ENCODE assay signal across 10 mouse cellular contexts in genomic region chr11:115901338-115902161, GRCm38 (mm10). TPM values are rescaled to one million over a fixed set of nuclear protein-coding genes. Genes with fewer than 3 reads are reported as not detected.
DNase-seq lines count a peak whose midpoint lies in the region; ATAC-seq lines count a peak whose summit lies in the region.
"Had no signal": no experiment of that assay in that cellular context is flagged by ENCODE, and none has a peak within 500 bp of the region (broad histone marks: within the 10 kb centered on the region; RNA-seq: fewer than 3 reads in every experiment).

No protein-coding gene starts in this region.

- peak overlapping the region; percentile 67 for H3K27ac ChIP-seq in midbrain, embryonic 10.5 days (replicated peaks)
- no peak overlapping the region for H3K27ac ChIP-seq in midbrain, embryonic 15.5 days
- H3K27ac ChIP-seq in embryonic facial prominence, embryonic 15.5 days (replicated peaks) = peak overlapping the region; percentile 60; the same call in 1 of the 2 replicates
- peak overlapping the region; percentile 100 for H3K27ac ChIP-seq in liver, embryonic 12.5 days
- H3K27ac ChIP-seq: forebrain, embryonic 15.5 days had no signal

- H3K4me2 ChIP-seq in midbrain, embryonic 15.5 days = no peak overlapping the region
- no peak overlapping the region for H3K4me2 ChIP-seq in embryonic facial prominence, embryonic 15.5 days (replicated peaks)
- H3K4me2 ChIP-seq in liver, embryonic 12.5 days = peak overlapping the region; percentile 79
- H3K4me2 ChIP-seq: forebrain, embryonic 15.5 days had no signal

- 89% methylated on average over 9 of the region's 9 CpGs for WGBS in midbrain, embryonic 10.5 days
- 86% methylated on average over 9 of the region's 9 CpGs for WGBS in midbrain, embryonic 15.5 days
- WGBS in embryonic facial prominence, embryonic 15.5 days = 82% methylated on average over 9 of the region's 9 CpGs
- 21% methylated on average over 9 of the region's 9 CpGs for WGBS in liver, embryonic 12.5 days (ENCODE audit: insufficient replicate concordance)

- DNase-seq in midbrain, embryonic 10.5 days (ENCODE audit: low spot score) = no peak
- DNase-seq in thymus, postnatal 14 days = peak; percentile 65
- no peak for DNase-seq in frontal cortex, adult 2 months (ENCODE audit: extremely low spot score in 1 of 2, low spot score in 1 of 2)
- no peak for DNase-seq in cerebellum, adult 11-12 months
- DNase-seq: cerebellum, adult 18-20 months; left cerebral cortex, postnatal 4 days had no signal

- no peak overlapping the region for H3K4me3 ChIP-seq in midbrain, embryonic 10.5 days
- H3K4me3 ChIP-seq in midbrain, embryonic 15.5 days = no peak overlapping the region
- no peak overlapping the region for H3K4me3 ChIP-seq in embryonic facial prominence, embryonic 15.5 days (replicated peaks)
- H3K4me3 ChIP-seq in liver, embryonic 12.5 days = peak overlapping the region; percentile 69
- H3K4me3 ChIP-seq: forebrain, embryonic 15.5 days had no signal

- no peak for ATAC-seq in midbrain, embryonic 15.5 days (replicated peaks)
- ATAC-seq in embryonic facial prominence, embryonic 15.5 days (ENCODE audit: insufficient number of reproducible peaks, low FRiP score, low TSS enrichment, low read depth) = no peak
- ATAC-seq in liver, embryonic 12.5 days = peak; percentile 67
- ATAC-seq: forebrain, embryonic 15.5 days had no signal

- peaks cover 75% of the 10 kb centered on the region for H3K4me1 ChIP-seq in midbrain, embryonic 10.5 days
- H3K4me1 ChIP-seq in midbrain, embryonic 15.5 days = 0 out of 2 replicates have a peak, but pooled peaks cover 3% of the 10 kb centered on the region
- H3K4me1 ChIP-seq in embryonic facial prominence, embryonic 15.5 days = peaks cover 62% of the 10 kb centered on the region
- peaks cover 90% of the 10 kb centered on the region for H3K4me1 ChIP-seq in liver, embryonic 12.5 days

- H3K36me3 ChIP-seq in midbrain, embryonic 10.5 days = peaks cover 15% of the 10 kb centered on the region
- no peaks in the 10 kb centered on the region for H3K36me3 ChIP-seq in midbrain, embryonic 15.5 days (replicated peaks)
- H3K36me3 ChIP-seq in embryonic facial prominence, embryonic 15.5 days = 0 out of 2 replicates have a peak, but pooled peaks cover 6% of the 10 kb centered on the region
- H3K36me3 ChIP-seq in liver, embryonic 12.5 days = peaks cover 47% of the 10 kb centered on the region
- H3K36me3 ChIP-seq: forebrain, embryonic 15.5 days had no signal

- H3K9ac ChIP-seq in midbrain, embryonic 15.5 days = no peak overlapping the region
- no peak overlapping the region for H3K9ac ChIP-seq in embryonic facial prominence, embryonic 15.5 days
- peak overlapping the region; percentile 83 for H3K9ac ChIP-seq in liver, embryonic 12.5 days
- H3K9ac ChIP-seq: forebrain, embryonic 15.5 days had no signal

- no peaks in the 10 kb centered on the region for H3K9me3 ChIP-seq in midbrain, embryonic 10.5 days (replicated peaks)
- H3K9me3 ChIP-seq in midbrain, embryonic 15.5 days = no peaks in the 10 kb centered on the region
- no peaks in the 10 kb centered on the region for H3K9me3 ChIP-seq in embryonic facial prominence, embryonic 15.5 days (replicated peaks)
- H3K9me3 ChIP-seq in liver, embryonic 12.5 days (replicated peaks) = no peaks in the 10 kb centered on the region
- H3K9me3 ChIP-seq: forebrain, embryonic 15.5 days had no signal

- H3K27me3 ChIP-seq in midbrain, embryonic 10.5 days (ENCODE audit: low read depth, poor library complexity, severe bottlenecking) = no peaks in the 10 kb centered on the region
- no peaks in the 10 kb centered on the region for H3K27me3 ChIP-seq in midbrain, embryonic 15.5 days (replicated peaks)
- no peaks in the 10 kb centered on the region for H3K27me3 ChIP-seq in embryonic facial prominence, embryonic 15.5 days
- no peaks in the 10 kb centered on the region for H3K27me3 ChIP-seq in liver, embryonic 12.5 days (replicated peaks)
- H3K27me3 ChIP-seq: forebrain, embryonic 15.5 days had no signal

RNA-seq across cellular contexts. Expression of gene Smim5, which starts 1.8 kb away (rescaled TPM):
- polyA plus RNA-seq in midbrain, embryonic 10.5 days (2016; fragmentation: Nextera tagmentation; extraction: Ambion mirVana) = 1.0 and 1.6 TPM in 2 replicates
- polyA plus RNA-seq in midbrain, embryonic 15.5 days (2015; fragmentation: Nextera tagmentation; extraction: Ambion mirVana) = 1.2 and 1.4 TPM in 2 replicates
- polyA plus RNA-seq in embryonic facial prominence, embryonic 15.5 days (2015; fragmentation: Nextera tagmentation; extraction: Ambion mirVana) = 19.6 and 23.0 TPM in 2 replicates
- 47.5 and 48.9 TPM in 2 replicates for polyA plus RNA-seq in liver, embryonic 12.5 days (2016; fragmentation: Nextera tagmentation; extraction: Ambion mirVana)
- 0.64 TPM in 1 of 2 replicates, not detected in the other for polyA plus RNA-seq in frontal cortex, adult 2 months (2012; rRNA removed)

RNA-seq across cellular contexts. Expression of gene Smim6, which starts 10.3 kb away (rescaled TPM):
- 1.00 and 1.3 TPM in 2 replicates for polyA plus RNA-seq in midbrain, embryonic 10.5 days (2016; fragmentation: Nextera tagmentation; extraction: Ambion mirVana)
- polyA plus RNA-seq in midbrain, embryonic 15.5 days (2015; fragmentation: Nextera tagmentation; extraction: Ambion mirVana) = 1.0 and 1.1 TPM in 2 replicates
- 1.6 and 2.6 TPM in 2 replicates for polyA plus RNA-seq in embryonic facial prominence, embryonic 15.5 days (2015; fragmentation: Nextera tagmentation; extraction: Ambion mirVana)
- 3.1 and 3.7 TPM in 2 replicates for polyA plus RNA-seq in liver, embryonic 12.5 days (2016; fragmentation: Nextera tagmentation; extraction: Ambion mirVana)
- polyA plus RNA-seq in frontal cortex, adult 2 months (2012; rRNA removed) = not detected in 2 replicates

RNA-seq across cellular contexts. Expression of gene Sap30bp, which starts 31.5 kb away (rescaled TPM):
- polyA plus RNA-seq in midbrain, embryonic 10.5 days (2016; fragmentation: Nextera tagmentation; extraction: Ambion mirVana) = 51.9 and 52.1 TPM in 2 replicates
- polyA plus RNA-seq in midbrain, embryonic 15.5 days (2015; fragmentation: Nextera tagmentation; extraction: Ambion mirVana) = 52.1 and 53.1 TPM in 2 replicates
- polyA plus RNA-seq in embryonic facial prominence, embryonic 15.5 days (2015; fragmentation: Nextera tagmentation; extraction: Ambion mirVana) = 32.9 and 38.1 TPM in 2 replicates
- 23.1 and 24.5 TPM in 2 replicates for polyA plus RNA-seq in liver, embryonic 12.5 days (2016; fragmentation: Nextera tagmentation; extraction: Ambion mirVana)
- 71.9 and 89.0 TPM in 2 replicates for polyA plus RNA-seq in frontal cortex, adult 2 months (2012; rRNA removed)

RNA-seq across cellular contexts. Expression of gene Recql5, which starts 31.7 kb away (rescaled TPM):
- 30.6 and 31.8 TPM in 2 replicates for polyA plus RNA-seq in midbrain, embryonic 10.5 days (2016; fragmentation: Nextera tagmentation; extraction: Ambion mirVana)
- polyA plus RNA-seq in midbrain, embryonic 15.5 days (2015; fragmentation: Nextera tagmentation; extraction: Ambion mirVana) = 22.4 and 25.7 TPM in 2 replicates
- 21.4 and 23.9 TPM in 2 replicates for polyA plus RNA-seq in embryonic facial prominence, embryonic 15.5 days (2015; fragmentation: Nextera tagmentation; extraction: Ambion mirVana)
- polyA plus RNA-seq in liver, embryonic 12.5 days (2016; fragmentation: Nextera tagmentation; extraction: Ambion mirVana) = 14.9 and 17.6 TPM in 2 replicates
- 28.4 and 31.7 TPM in 2 replicates for polyA plus RNA-seq in frontal cortex, adult 2 months (2012; rRNA removed)

RNA-seq across cellular contexts. Expression of gene Myo15b, which starts 43.3 kb away (rescaled TPM):
- polyA plus RNA-seq in midbrain, embryonic 10.5 days (2016; fragmentation: Nextera tagmentation; extraction: Ambion mirVana) = 0.12 and 0.21 TPM in 2 replicates
- 0.03 and 0.10 TPM in 2 replicates for polyA plus RNA-seq in midbrain, embryonic 15.5 days (2015; fragmentation: Nextera tagmentation; extraction: Ambion mirVana)
- polyA plus RNA-seq in embryonic facial prominence, embryonic 15.5 days (2015; fragmentation: Nextera tagmentation; extraction: Ambion mirVana) = 0.54 and 0.57 TPM in 2 replicates
- polyA plus RNA-seq in liver, embryonic 12.5 days (2016; fragmentation: Nextera tagmentation; extraction: Ambion mirVana) = 0.38 and 0.83 TPM in 2 replicates
- polyA plus RNA-seq in frontal cortex, adult 2 months (2012; rRNA removed) = 0.55 and 1.1 TPM in 2 replicates
